Mouse (Mus musculus) embryonic facial prominence, embryonic 14.5 days (tissue): ENCODE results near the gene Ccdc148. TPM values are rescaled to one million over a fixed set of nuclear protein-coding genes. Genes with fewer than 3 reads are reported as not detected.

ENCODE experiments used
- ATAC-seq: fragments of 200-750 bp; cut with Nextera tagmentation; 2 replicates; pipeline ENCODE4 v1.8.0; 2017; ENCODE audit warnings: low read depth, moderate number of reproducible peaks, moderate TSS enrichment
- DNase-seq: peaks from one replicate; pipeline ENCODE4 v3.0.0-alpha.2; 2015; ENCODE audit warnings: low spot score
- H3K27ac ChIP-seq: fragments of 300-500 bp; sonication (generic); replicated peaks from 2 replicates; pipeline ENCODE4 v1.5.1; 2014; ENCODE audit warnings: low read depth, mild to moderate bottlenecking, low read length, moderate library complexity
- H3K27me3 ChIP-seq: fragments of 300-500 bp; sonication (generic); replicated peaks from 2 replicates; pipeline ENCODE4 v1.6.1; 2014; ENCODE audit warnings: low read length; ENCODE audit not compliant: control insufficient read depth, insufficient read depth
- H3K36me3 ChIP-seq: fragments of 300-500 bp; sonication (generic); 2 replicates; pipeline ENCODE4 v1.6.1; 2014; ENCODE audit warnings: low read length, mixed read lengths; ENCODE audit not compliant: control insufficient read depth, insufficient read depth
- H3K4me1 ChIP-seq: fragments of 300-500 bp; sonication (generic); 2 replicates; pipeline ENCODE4 v1.6.1; 2014; ENCODE audit warnings: antibody characterized with exemption, low read length; ENCODE audit not compliant: control insufficient read depth, insufficient read depth
- H3K4me2 ChIP-seq: fragments of 300-500 bp; sonication (generic); 2 replicates; pipeline ENCODE4 v1.6.1; 2014; ENCODE audit warnings: low read depth, mild to moderate bottlenecking, low read length, moderate library complexity, mixed read lengths
- H3K4me3 ChIP-seq: fragments of 300-500 bp; sonication (generic); 2 replicates; pipeline ENCODE4 v1.5.1; 2014; ENCODE audit warnings: low read depth, mild to moderate bottlenecking, low read length
- H3K9ac ChIP-seq: fragments of 300-500 bp; sonication (generic); 2 replicates; pipeline ENCODE4 v1.6.1; 2014; ENCODE audit warnings: low read depth, mild to moderate bottlenecking, low read length, moderate library complexity, mixed read lengths
- H3K9me3 ChIP-seq: fragments of 300-500 bp; sonication (generic); 2 replicates; pipeline ENCODE4 v1.6.1; 2016; ENCODE audit warnings: low read length; ENCODE audit not compliant: control insufficient read depth
- WGBS: fragments of 180-500 bp; shearing (Covaris S2); extraction: QIAGEN DNeasy Blood & Tissue Kit; methylation state at CpG from one replicate; pipeline ENCODE4 v1.1.7; 2014; 5-methylcytosine and 5-hydroxymethylcytosine counted together
- polyA plus RNA-seq: library from polyadenylated mRNA; unstranded; fragments of >200 nt; fragmentation: Nextera tagmentation; extraction: Ambion mirVana; gene quantifications from 2 replicates; pipeline ENCODE4 v1.2.1, GENCODE M21; 2014

Ccdc148 gene
- 0.68 and 0.85 TPM in 2 replicates for polyA plus RNA-seq

DNA sequence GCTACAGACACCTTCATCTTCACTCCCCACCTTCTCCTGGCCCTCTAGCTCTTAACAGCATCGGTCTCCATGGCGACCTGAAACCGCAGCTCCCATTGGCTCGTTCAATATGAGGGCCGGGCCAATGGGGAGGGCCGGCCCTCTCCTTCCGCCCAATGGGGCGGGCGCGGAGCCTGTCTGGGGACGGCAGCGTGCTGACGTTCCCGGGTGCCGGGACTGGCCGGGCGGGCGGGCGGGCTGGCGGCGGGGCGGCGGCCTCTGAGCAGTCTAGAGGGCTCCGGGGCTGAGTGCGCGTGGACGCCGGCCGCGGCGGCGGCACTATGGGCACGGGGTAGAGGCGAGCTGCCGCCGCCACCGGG lies at the start of gene Ccdc148, which contains the start of gene Pkp4:
Gene Ccdc148, minus strand, starts transcription at position 79 of the 359 bp plus-strand sequence.
Gene Pkp4, plus strand, starts transcription at position 246 of the 359 bp plus-strand sequence.
- H3K4me3 ChIP-seq: peak within 1 kb of the TSS; percentile 95
- H3K4me2 ChIP-seq: peak within 1 kb of the TSS; percentile 78
- no peaks in the 10 kb centered on the region for H3K36me3 ChIP-seq
- peak within 1 kb of the TSS; percentile 90 for H3K9ac ChIP-seq
- WGBS: 0% methylated on average over 4 of the region's 37 CpGs
- H3K9me3 ChIP-seq: no peaks in the 10 kb centered on the region
- H3K4me1 ChIP-seq: peaks cover 18% of the 10 kb centered on the region
- DNase-seq (peak; percentile 99), ATAC-seq (peak; percentile 98)
- H3K27me3 ChIP-seq: no peaks in the 10 kb centered on the region
- H3K27ac ChIP-seq: peak within 1 kb of the TSS; percentile 82

DNA sequence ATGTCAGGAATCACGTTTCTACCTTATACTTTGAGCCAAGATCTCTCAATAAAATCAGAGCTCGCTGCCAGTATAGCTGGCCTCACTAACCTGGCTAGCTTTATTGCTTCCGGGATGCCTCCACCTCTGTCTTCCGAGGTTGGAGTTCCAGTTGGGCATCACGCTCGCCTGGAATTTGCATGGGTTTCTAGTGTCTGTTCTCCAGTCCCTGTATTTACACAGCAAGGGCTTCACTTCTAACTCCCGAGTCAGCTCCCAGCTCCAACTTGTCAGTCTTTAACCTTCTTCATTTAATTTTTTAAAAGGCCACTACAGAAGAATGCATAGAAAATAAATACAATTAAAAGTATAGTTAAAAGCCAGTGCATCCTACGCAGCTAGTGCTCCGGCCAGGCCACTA lies 47.8 kb upstream of the Ccdc148 start:
- no peak for DNase-seq
- H3K9ac ChIP-seq: no peak overlapping the region

GRCm38 (mm10) chr2:59207725-59208124 lies 47.2 kb upstream of the Ccdc148 start:
- H3K9me3 ChIP-seq: no peaks in the 10 kb centered on the region
- H3K27ac ChIP-seq: no peak overlapping the region
- H3K4me1 ChIP-seq: peaks cover 22% of the 10 kb centered on the region; the same call in 1 of the 2 replicates
- ATAC-seq (no peak), DNase-seq (no peak)
- no peak overlapping the region for H3K4me3 ChIP-seq
- H3K36me3 ChIP-seq: no peaks in the 10 kb centered on the region
- H3K9ac ChIP-seq: no peak overlapping the region
- no peaks in the 10 kb centered on the region for H3K27me3 ChIP-seq
- no peak overlapping the region for H3K4me2 ChIP-seq
- WGBS: 58% methylated on average over 5 of the region's 5 CpGs

More for the DNA sequence above, 47.8 kb upstream of the Ccdc148 start:
- 76% methylated on average over 9 of the region's 9 CpGs for WGBS
- no peaks in the 10 kb centered on the region for H3K27me3 ChIP-seq
- H3K36me3 ChIP-seq: no peaks in the 10 kb centered on the region
- peaks cover 18% of the 10 kb centered on the region; the same call in 1 of the 2 replicates for H3K4me1 ChIP-seq
- H3K27ac ChIP-seq: no peak overlapping the region
- no peaks in the 10 kb centered on the region for H3K9me3 ChIP-seq
- ATAC-seq: no peak
- H3K4me3 ChIP-seq: no peak overlapping the region
- H3K4me2 ChIP-seq: no peak overlapping the region

GRCm38 (mm10) chr2:59207240-59207639 lies 46.8 kb upstream of the Ccdc148 start:
- WGBS: 66% methylated on average over 4 of the region's 4 CpGs
- no peak for DNase-seq

GRCm38 (mm10) chr2:59206190-59206589 lies 45.7 kb upstream of the Ccdc148 start:
- WGBS: 95% methylated on average over 2 of the region's 2 CpGs
- no peaks in the 10 kb centered on the region for H3K9me3 ChIP-seq
- no peak for ATAC-seq

More at GRCm38 (mm10) chr2:59207240-59207639, 46.8 kb upstream of the Ccdc148 start:
- H3K36me3 ChIP-seq: no peaks in the 10 kb centered on the region
- no peak overlapping the region for H3K27ac ChIP-seq
- no peaks in the 10 kb centered on the region for H3K9me3 ChIP-seq
- peak; percentile 47 for ATAC-seq
- peaks cover 22% of the 10 kb centered on the region; the same call in 1 of the 2 replicates for H3K4me1 ChIP-seq
- no peak overlapping the region for H3K4me3 ChIP-seq
- no peak overlapping the region for H3K4me2 ChIP-seq
- H3K9ac ChIP-seq: no peak overlapping the region
- H3K27me3 ChIP-seq: no peaks in the 10 kb centered on the region

DNA sequence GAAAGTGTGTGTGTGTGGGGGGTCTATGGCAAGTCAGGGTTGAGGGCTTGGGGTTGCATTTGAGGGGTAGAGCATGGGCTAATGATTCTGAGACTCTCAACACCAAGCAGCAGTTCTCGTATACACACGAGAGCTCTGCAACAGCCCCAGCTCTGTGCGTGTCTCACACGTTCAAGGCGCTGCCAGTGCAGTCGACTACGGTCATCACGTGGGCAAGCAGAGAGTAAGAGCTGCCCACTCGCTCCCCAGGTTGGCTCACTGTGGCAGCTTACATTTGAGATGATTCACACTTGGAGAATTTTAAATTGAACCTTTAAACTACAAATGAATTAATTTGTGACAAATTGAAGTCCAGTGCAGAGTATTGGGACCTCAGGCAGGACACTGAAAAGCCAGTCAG lies 44.6 kb upstream of the Ccdc148 start:
- WGBS: 87% methylated on average over 9 of the region's 9 CpGs
- no peak for ATAC-seq
- Histone ChIP-seq H3K4me1 (peaks cover 22% of the 10 kb centered on the region; the same call in 1 of the 2 replicates), H3K4me2 (no peak overlapping the region), H3K4me3 (no peak overlapping the region), H3K9ac (no peak overlapping the region), H3K27ac (no peak overlapping the region), H3K36me3 (no peaks in the 10 kb centered on the region), H3K27me3 (no peaks in the 10 kb centered on the region), H3K9me3 (no peaks in the 10 kb centered on the region)
- no peak for DNase-seq

More at GRCm38 (mm10) chr2:59206190-59206589, 45.7 kb upstream of the Ccdc148 start:
- no peak overlapping the region for H3K4me2 ChIP-seq
- H3K9ac ChIP-seq: no peak overlapping the region
- H3K4me3 ChIP-seq: no peak overlapping the region
- no peaks in the 10 kb centered on the region for H3K27me3 ChIP-seq
- no peaks in the 10 kb centered on the region for H3K36me3 ChIP-seq
- H3K27ac ChIP-seq: no peak overlapping the region
- H3K4me1 ChIP-seq: peaks cover 22% of the 10 kb centered on the region; the same call in 1 of the 2 replicates
- no peak for DNase-seq

DNA sequence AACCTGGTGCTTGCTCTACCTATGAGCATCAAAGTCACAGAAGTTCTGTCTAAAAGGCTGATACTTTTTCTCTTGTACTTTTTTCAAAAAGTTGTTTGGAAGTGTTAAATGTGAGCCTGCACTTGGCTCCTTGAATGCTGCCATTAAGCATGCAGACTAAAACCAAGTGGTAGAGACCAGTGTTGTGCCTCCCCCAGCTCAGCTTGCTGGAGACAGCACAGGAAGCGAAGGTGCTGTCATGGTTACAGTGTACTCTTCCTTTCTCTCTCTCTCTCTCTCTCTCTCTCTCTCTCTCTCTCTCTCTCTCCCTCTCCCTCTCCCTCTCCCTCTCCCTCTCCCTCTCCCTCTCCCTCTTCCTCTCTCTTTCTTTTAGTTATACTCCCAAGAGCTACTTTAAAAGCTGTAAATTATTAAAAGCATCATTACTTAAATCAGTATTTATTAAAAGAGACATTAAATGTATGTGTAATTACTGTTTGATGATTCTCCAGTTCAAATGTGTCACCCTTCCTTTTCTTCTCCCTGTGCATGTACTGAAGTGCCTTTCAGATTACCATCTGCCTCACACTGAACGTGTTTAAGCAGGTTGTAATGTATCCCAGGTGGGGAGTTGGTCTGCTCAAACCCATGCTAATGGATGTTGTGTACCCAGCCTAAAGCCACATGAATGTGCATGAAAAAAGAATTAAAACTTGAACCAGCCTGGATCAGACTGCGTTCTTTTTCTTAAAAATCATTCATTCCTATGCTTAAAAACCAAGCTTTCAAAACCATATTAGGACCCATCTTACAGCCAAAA lies 43.3 kb upstream of the Ccdc148 start:
- Histone ChIP-seq H3K4me1 (peaks cover 22% of the 10 kb centered on the region; the same call in 1 of the 2 replicates), H3K27ac (no peak overlapping the region), H3K9ac (no peak overlapping the region), H3K36me3 (no peaks in the 10 kb centered on the region), H3K4me2 (no peak overlapping the region), H3K27me3 (no peaks in the 10 kb centered on the region), H3K9me3 (no peaks in the 10 kb centered on the region), H3K4me3 (no peak overlapping the region)
- WGBS: 31% methylated on average over 3 of the region's 3 CpGs
- ATAC-seq (peak; percentile 66; the same call in 1 of the 2 replicates), DNase-seq (peak; percentile 82)

GRCm38 (mm10) chr2:59202930-59203329 lies 42.4 kb upstream of the Ccdc148 start:
- no peak for DNase-seq
- 73% methylated on average over 5 of the region's 5 CpGs for WGBS
- no peak overlapping the region for H3K27ac ChIP-seq
- H3K4me3 ChIP-seq: no peak overlapping the region
- no peaks in the 10 kb centered on the region for H3K27me3 ChIP-seq
- H3K4me1 ChIP-seq: peaks cover 22% of the 10 kb centered on the region; the same call in 1 of the 2 replicates
- no peaks in the 10 kb centered on the region for H3K9me3 ChIP-seq
- H3K4me2 ChIP-seq: no peak overlapping the region
- no peak for ATAC-seq
- H3K9ac ChIP-seq: no peak overlapping the region
- H3K36me3 ChIP-seq: no peaks in the 10 kb centered on the region
